Mouse (Mus musculus) intestine, embryonic 14.5 days (tissue): ENCODE results near the gene Lgals12. TPM values are rescaled to one million over a fixed set of nuclear protein-coding genes. Genes with fewer than 3 reads are reported as not detected.

Experiments used
- ATAC-seq: fragments of 200-750 bp; cut with Nextera tagmentation; replicated peaks from 2 replicates; pipeline ENCODE4 v1.8.0; 2017; ENCODE audit warnings: low read depth, moderate number of reproducible peaks, moderate TSS enrichment, moderate library complexity; ENCODE audit not compliant: low FRiP score, low TSS enrichment
- DNase-seq: peaks from one replicate; pipeline ENCODE4 v3.0.0-alpha.2; 2018; ENCODE audit warnings: low spot score
- H3K27ac ChIP-seq: fragments of 300-500 bp; sonication (generic); 2 replicates; pipeline ENCODE4 v1.5.1; 2014; ENCODE audit warnings: low read depth, mild to moderate bottlenecking, control low read depth
- H3K27me3 ChIP-seq: fragments of 300-500 bp; sonication (generic); replicated peaks from 2 replicates; pipeline ENCODE4 v1.6.1; 2014; ENCODE audit warnings: low read length, control low read depth; ENCODE audit not compliant: control insufficient read depth, insufficient read depth
- H3K36me3 ChIP-seq: fragments of 300-500 bp; sonication (generic); 2 replicates; pipeline ENCODE4 v1.6.1; 2014; ENCODE audit warnings: low read length, control low read depth; ENCODE audit not compliant: control insufficient read depth, insufficient read depth
- H3K4me1 ChIP-seq: fragments of 300-500 bp; sonication (generic); replicated peaks from 2 replicates; pipeline ENCODE4 v1.6.1; 2014; ENCODE audit warnings: low read length, control low read depth, mixed read lengths; ENCODE audit not compliant: control insufficient read depth, insufficient read depth
- H3K4me2 ChIP-seq: fragments of 300-500 bp; sonication (generic); 2 replicates; pipeline ENCODE4 v1.6.1; 2014; ENCODE audit warnings: low read length
- H3K4me3 ChIP-seq: fragments of 300-500 bp; sonication (generic); 2 replicates; pipeline ENCODE4 v1.5.1; 2014; ENCODE audit warnings: low read depth, low read length, control low read depth, mixed read lengths
- H3K9ac ChIP-seq: fragments of 300-500 bp; sonication (generic); 2 replicates; pipeline ENCODE4 v1.6.1; 2014; ENCODE audit warnings: mild to moderate bottlenecking, low read length
- H3K9me3 ChIP-seq: fragments of 300-500 bp; sonication (generic); 2 replicates; pipeline ENCODE4 v1.6.1; 2016; ENCODE audit warnings: low read length, control low read depth; ENCODE audit not compliant: control insufficient read depth
- WGBS: fragments of 180-500 bp; shearing (Covaris S2); extraction: QIAGEN DNeasy Blood & Tissue Kit; methylation state at CpG from one replicate; pipeline ENCODE4 v1.1.7; 2014; 5-methylcytosine and 5-hydroxymethylcytosine counted together
- polyA plus RNA-seq: library from polyadenylated mRNA; unstranded; fragments of >200 nt; fragmentation: Nextera tagmentation; extraction: Ambion mirVana; gene quantifications from 2 replicates; pipeline ENCODE4 v1.2.1, GENCODE M21; 2014

The Lgals12 gene
- polyA plus RNA-seq, 1 experiment from 2014 or later = 0.88 TPM

- ATAC-seq = no peak
- no peaks in the 10 kb centered on the region for H3K4me1 ChIP-seq
- H3K4me3 ChIP-seq = no peak overlapping the region
- no peaks in the 10 kb centered on the region for H3K27me3 ChIP-seq
- WGBS = 35% methylated on average over 3 of the region's 3 CpGs
- no peaks in the 10 kb centered on the region for H3K9me3 ChIP-seq
- no peak overlapping the region for H3K4me2 ChIP-seq
- H3K9ac ChIP-seq = no peak overlapping the region
- DNase-seq = no peak
- H3K27ac ChIP-seq = no peak overlapping the region
- no peaks in the 10 kb centered on the region for H3K36me3 ChIP-seq
Observed at GRCm38 (mm10) chr19:7592018-7592417, 15.0 kb downstream of the Lgals12 start.

- DNase-seq = no peak
- no peak overlapping the region for H3K4me3 ChIP-seq
- H3K4me1 ChIP-seq = no peaks in the 10 kb centered on the region
- no peak overlapping the region for H3K9ac ChIP-seq
- no peaks in the 10 kb centered on the region for H3K9me3 ChIP-seq
- no peak overlapping the region for H3K4me2 ChIP-seq
- H3K27ac ChIP-seq = no peak overlapping the region
- H3K36me3 ChIP-seq = no peaks in the 10 kb centered on the region
- ATAC-seq = no peak
- H3K27me3 ChIP-seq = no peaks in the 10 kb centered on the region
Observed at GRCm38 (mm10) chr19:7590795-7591194, 16.2 kb downstream of the Lgals12 start.

DNA sequence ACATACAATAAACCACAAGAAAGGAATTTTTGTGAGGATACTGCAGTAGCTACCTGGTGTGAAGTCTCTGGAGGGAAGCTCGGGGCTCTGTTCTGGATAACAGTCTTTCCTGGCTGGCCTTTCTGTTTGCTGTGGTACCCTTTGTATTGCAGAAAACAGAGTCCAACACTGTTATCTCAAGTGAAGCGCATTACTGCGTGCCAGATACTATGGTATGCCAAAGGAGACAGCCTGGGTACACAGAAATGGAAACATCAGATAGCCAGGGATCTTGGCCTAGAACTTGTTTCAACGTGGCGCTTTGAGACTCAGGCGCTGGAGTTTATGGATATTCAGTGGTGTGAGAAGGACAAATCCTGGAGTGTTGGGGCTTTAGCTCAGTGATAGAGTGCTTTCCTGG is 21.2 kb downstream of the Lgals12 start:
- no peak for DNase-seq
- H3K9me3 ChIP-seq = no peaks in the 10 kb centered on the region
- H3K9ac ChIP-seq = no peak overlapping the region
- no peak for ATAC-seq
- no peak overlapping the region for H3K4me3 ChIP-seq
- no peaks in the 10 kb centered on the region for H3K27me3 ChIP-seq
- H3K4me2 ChIP-seq = no peak overlapping the region
- H3K36me3 ChIP-seq = no peaks in the 10 kb centered on the region
- H3K27ac ChIP-seq = no peak overlapping the region
- 88% methylated on average over 6 of the region's 6 CpGs for WGBS
- H3K4me1 ChIP-seq = no peaks in the 10 kb centered on the region

- Histone ChIP-seq H3K4me3 (no peak overlapping the region), H3K4me1 (no peaks in the 10 kb centered on the region), H3K36me3 (no peaks in the 10 kb centered on the region), H3K9me3 (no peaks in the 10 kb centered on the region), H3K27ac (no peak overlapping the region), H3K9ac (no peak overlapping the region), H3K27me3 (no peaks in the 10 kb centered on the region), H3K4me2 (no peak overlapping the region)
- 87% methylated on average over 8 of the region's 8 CpGs for WGBS
- ATAC-seq (no peak), DNase-seq (no peak)
Observed at GRCm38 (mm10) chr19:7585279-7585678, 21.7 kb downstream of the Lgals12 start.

GRCm38 (mm10) chr19:7583599-7583998 is 23.4 kb downstream of the Lgals12 start:
- Histone ChIP-seq H3K27me3 (no peaks in the 10 kb centered on the region), H3K27ac (no peak overlapping the region), H3K9ac (no peak overlapping the region), H3K4me3 (no peak overlapping the region), H3K4me2 (no peak overlapping the region), H3K36me3 (no peaks in the 10 kb centered on the region), H3K9me3 (no peaks in the 10 kb centered on the region), H3K4me1 (no peaks in the 10 kb centered on the region)
- WGBS = 75% methylated on average over 3 of the region's 3 CpGs
- ATAC-seq (no peak), DNase-seq (no peak)

- WGBS = 70% methylated on average over 7 of the region's 7 CpGs
- DNase-seq (no peak), ATAC-seq (no peak)
- H3K9me3 ChIP-seq = no peaks in the 10 kb centered on the region
- no peaks in the 10 kb centered on the region for H3K4me1 ChIP-seq
- no peak overlapping the region for H3K27ac ChIP-seq
- no peak overlapping the region for H3K9ac ChIP-seq
- no peaks in the 10 kb centered on the region for H3K36me3 ChIP-seq
- no peaks in the 10 kb centered on the region for H3K27me3 ChIP-seq
- no peak overlapping the region for H3K4me3 ChIP-seq
- H3K4me2 ChIP-seq = no peak overlapping the region
Observed at GRCm38 (mm10) chr19:7583101-7583500, 23.9 kb downstream of the Lgals12 start.

DNA sequence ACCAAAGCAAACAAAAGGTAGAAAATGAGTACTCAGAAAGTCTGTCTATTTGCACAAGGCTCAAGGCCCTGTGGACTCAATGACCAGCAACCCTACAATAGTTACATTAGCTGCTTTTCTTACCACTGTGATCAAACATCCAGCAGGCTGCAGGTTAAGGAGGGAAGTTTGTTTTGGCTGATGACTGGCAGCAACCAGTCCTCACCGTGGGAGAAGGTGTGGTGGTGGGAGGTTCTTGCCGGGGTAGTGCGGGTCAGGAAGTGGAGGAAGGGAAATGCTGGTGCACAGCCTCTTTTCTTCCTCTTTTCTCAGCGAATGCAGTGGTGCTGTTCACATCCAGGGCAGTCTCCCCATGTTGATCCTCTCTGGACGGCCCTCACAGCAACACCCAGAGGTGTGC is 26.0 kb downstream of the Lgals12 start:
- Histone ChIP-seq H3K4me2 (no peak overlapping the region), H3K4me3 (no peak overlapping the region), H3K27me3 (no peaks in the 10 kb centered on the region), H3K27ac (no peak overlapping the region), H3K9me3 (no peaks in the 10 kb centered on the region), H3K36me3 (no peaks in the 10 kb centered on the region), H3K4me1 (no peaks in the 10 kb centered on the region), H3K9ac (no peak overlapping the region)
- whole genome bisulfite sequencing = 36% methylated on average over 5 of the region's 5 CpGs
- no peak for DNase-seq
- ATAC-seq = 0 out of 2 replicates have a peak, but pooled peaks have one; percentile 32

GRCm38 (mm10) chr19:7577710-7578109 is 29.3 kb downstream of the Lgals12 start:
- no peak overlapping the region for H3K4me3 ChIP-seq
- no peak overlapping the region for H3K27ac ChIP-seq
- WGBS = 84% methylated on average over 3 of the region's 3 CpGs
- DNase-seq (no peak), ATAC-seq (no peak)
- H3K4me2 ChIP-seq = no peak overlapping the region
- no peak overlapping the region for H3K9ac ChIP-seq
- no peaks in the 10 kb centered on the region for H3K27me3 ChIP-seq
- H3K9me3 ChIP-seq = no peaks in the 10 kb centered on the region
- H3K36me3 ChIP-seq = no peaks in the 10 kb centered on the region
- H3K4me1 ChIP-seq = no peaks in the 10 kb centered on the region

GRCm38 (mm10) chr19:7576180-7576579 is 30.8 kb downstream of the Lgals12 start:
- H3K9me3 ChIP-seq = no peaks in the 10 kb centered on the region
- H3K4me1 ChIP-seq = no peaks in the 10 kb centered on the region
- ATAC-seq (no peak), DNase-seq (no peak)
- no peak overlapping the region for H3K4me2 ChIP-seq
- no peaks in the 10 kb centered on the region for H3K36me3 ChIP-seq
- H3K27ac ChIP-seq = no peak overlapping the region
- no peaks in the 10 kb centered on the region for H3K27me3 ChIP-seq
- WGBS = 76% methylated on average over 1 of the region's 1 CpGs
- no peak overlapping the region for H3K4me3 ChIP-seq
- no peak overlapping the region for H3K9ac ChIP-seq
